Mouse (Mus musculus) olfactory bulb, adult 2 months (tissue): ENCODE measurements around the gene Erc2. TPM values are rescaled to one million over a fixed set of nuclear protein-coding genes. Genes with fewer than 3 reads are reported as not detected.

Source experiments
- H3K27ac ChIP-seq: fragments of 200-500 bp; 2 replicates; pipeline ENCODE4 v1.5.1; 2012; ENCODE audit warnings: low read depth, low read length; ENCODE audit not compliant: insufficient read depth
- H3K4me1 ChIP-seq: fragments of 200-500 bp; 2 replicates; pipeline ENCODE4 v1.6.1; 2012; ENCODE audit warnings: low read length; ENCODE audit not compliant: control insufficient read depth, insufficient read depth
- H3K4me3 ChIP-seq: fragments of 200-500 bp; 2 replicates; pipeline ENCODE4 v1.5.1; 2012; ENCODE audit warnings: mild to moderate bottlenecking, low read depth, low read length, moderate library complexity; ENCODE audit not compliant: insufficient read depth
- CTCF ChIP-seq: fragments of 200-500 bp; IDR thresholded peaks from 2 replicates; pipeline ENCODE4 v1.5.1; 2012; ENCODE audit warnings: low read depth, mild to moderate bottlenecking, low read length, moderate library complexity; ENCODE audit not compliant: insufficient read depth
- POLR2A ChIP-seq: fragments of 200-500 bp; IDR thresholded peaks from 2 replicates; pipeline ENCODE4 v1.6.1; 2012; ENCODE audit warnings: mild to moderate bottlenecking, low read depth, low read length, moderate library complexity; ENCODE audit not compliant: insufficient read depth
- WGBS: fragments of 180-500 bp; shearing (Covaris S2); methylation state at CpG from one replicate; pipeline ENCODE4 v1.1.7; 2018; 5-methylcytosine and 5-hydroxymethylcytosine counted together
- polyA plus RNA-seq: library from polyadenylated mRNA; stranded (reverse); fragments of >200 nt; gene quantifications from 2 replicates; pipeline ENCODE4 v1.2.4, GENCODE M21; 2012; ENCODE audit warnings: low replicate concordance; ENCODE audit not compliant: missing spikeins, insufficient read depth, insufficient read length

Erc2 gene
- polyA plus RNA-seq, 1 experiment: not detected

- Histone ChIP-seq H3K27ac (no peak overlapping the region), H3K4me1 (no peaks in the 10 kb centered on the region), H3K4me3 (no peak overlapping the region)
- 63% methylated on average over 3 of the region's 3 CpGs for WGBS
- TF ChIP-seq POLR2A: no peak
These were observed 852.8 kb downstream of the Erc2 start for GRCm38 (mm10) chr14:28475012-28475411.

DNA sequence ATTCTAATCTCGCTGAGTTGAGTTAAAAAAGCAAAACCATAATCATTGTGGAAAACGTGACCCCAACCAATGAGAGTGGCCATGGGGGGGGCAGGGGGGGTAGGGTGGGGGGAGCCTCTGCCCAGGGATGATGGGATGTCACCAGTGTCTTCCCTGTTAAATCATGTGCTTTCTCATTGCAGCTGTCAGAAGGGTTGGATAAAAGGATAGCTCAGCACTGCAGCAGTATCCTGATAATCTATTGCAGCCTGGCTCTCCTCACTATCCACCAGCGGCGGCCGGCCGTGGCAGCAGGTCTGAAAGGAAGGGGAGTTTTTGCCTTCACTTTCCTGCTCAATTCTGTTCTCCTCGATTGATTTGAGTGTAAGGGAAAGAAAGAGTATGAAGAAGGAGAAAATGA is 853.2 kb downstream of the Erc2 start:
- TF ChIP-seq CTCF: no peak
- 41% methylated on average over 7 of the region's 7 CpGs for WGBS
- no peaks in the 10 kb centered on the region for H3K4me1 ChIP-seq
- H3K4me3 ChIP-seq: no peak overlapping the region
- H3K27ac ChIP-seq: no peak overlapping the region

DNA sequence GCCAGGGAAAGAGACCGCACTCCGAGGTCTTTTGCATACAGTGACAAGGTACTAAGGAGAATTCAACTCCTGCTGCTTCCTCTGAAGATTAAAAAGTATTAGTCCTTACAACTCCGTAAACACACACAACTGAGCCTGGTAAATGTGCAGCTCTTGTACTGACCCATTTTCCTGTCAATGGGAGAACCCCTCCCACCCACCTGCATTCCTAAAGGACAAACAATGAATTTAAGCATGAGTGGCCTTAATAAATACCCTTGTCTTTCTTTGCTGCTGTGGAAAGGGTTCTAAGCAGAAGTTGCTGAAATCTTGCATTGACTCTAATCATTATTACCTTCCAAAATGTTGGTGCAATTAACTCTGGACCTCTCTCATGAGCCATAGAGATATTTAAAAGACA is 854.5 kb downstream of the Erc2 start:
- no peak overlapping the region for H3K4me3 ChIP-seq
- WGBS: 53% methylated on average over 3 of the region's 3 CpGs
- H3K27ac ChIP-seq: no peak overlapping the region
- no peaks in the 10 kb centered on the region for H3K4me1 ChIP-seq
- TF ChIP-seq CTCF (no peak), POLR2A (no peak)

- TF ChIP-seq CTCF (no peak), POLR2A (no peak)
- Histone ChIP-seq H3K27ac (no peak overlapping the region), H3K4me3 (no peak overlapping the region), H3K4me1 (peaks cover 7% of the 10 kb centered on the region)
- 97% methylated on average over 1 of the region's 1 CpGs for WGBS
These were observed 858.6 kb downstream of the Erc2 start for GRCm38 (mm10) chr14:28480866-28481265.

GRCm38 (mm10) chr14:28493806-28494205 is 871.6 kb downstream of the Erc2 start:
- Histone ChIP-seq H3K4me1 (peaks cover 2% of the 10 kb centered on the region; the same call in 1 of the 2 replicates), H3K27ac (no peak overlapping the region), H3K4me3 (no peak overlapping the region)
- TF ChIP-seq CTCF (no peak), POLR2A (no peak)
- 95% methylated on average over 4 of the region's 4 CpGs for WGBS

DNA sequence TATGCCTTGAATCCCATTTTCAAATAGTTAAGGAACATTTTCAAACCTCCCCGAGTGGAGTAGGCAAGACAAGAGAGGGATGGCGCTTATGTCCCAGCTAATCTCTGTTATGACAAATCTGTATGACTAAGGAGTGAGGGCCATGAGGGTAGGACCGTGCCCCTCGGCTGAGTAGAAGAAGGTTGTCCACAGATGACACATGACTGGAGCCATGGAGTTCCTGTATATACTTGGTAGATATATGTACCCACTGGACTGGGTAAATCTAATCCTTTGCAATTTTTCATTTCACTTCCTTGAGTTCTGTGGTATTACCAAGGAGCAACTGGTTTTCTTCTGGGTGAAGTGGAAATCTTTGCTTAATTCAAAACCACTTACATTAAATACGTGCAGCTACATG is 872.0 kb downstream of the Erc2 start:
- 96% methylated on average over 5 of the region's 5 CpGs for WGBS
- TF ChIP-seq POLR2A: no peak
- no peak for TF ChIP-seq CTCF
- no peak overlapping the region for H3K27ac ChIP-seq
- peaks cover 2% of the 10 kb centered on the region; the same call in 1 of the 2 replicates for H3K4me1 ChIP-seq
- H3K4me3 ChIP-seq: no peak overlapping the region

- no peak overlapping the region for H3K27ac ChIP-seq
- H3K4me1 ChIP-seq: peaks cover 5% of the 10 kb centered on the region
- no peak for TF ChIP-seq CTCF
- TF ChIP-seq POLR2A: no peak
- WGBS: 90% methylated on average over 12 of the region's 12 CpGs
- no peak overlapping the region for H3K4me3 ChIP-seq
These were observed 879.1 kb downstream of the Erc2 start for GRCm38 (mm10) chr14:28501216-28501878.

DNA sequence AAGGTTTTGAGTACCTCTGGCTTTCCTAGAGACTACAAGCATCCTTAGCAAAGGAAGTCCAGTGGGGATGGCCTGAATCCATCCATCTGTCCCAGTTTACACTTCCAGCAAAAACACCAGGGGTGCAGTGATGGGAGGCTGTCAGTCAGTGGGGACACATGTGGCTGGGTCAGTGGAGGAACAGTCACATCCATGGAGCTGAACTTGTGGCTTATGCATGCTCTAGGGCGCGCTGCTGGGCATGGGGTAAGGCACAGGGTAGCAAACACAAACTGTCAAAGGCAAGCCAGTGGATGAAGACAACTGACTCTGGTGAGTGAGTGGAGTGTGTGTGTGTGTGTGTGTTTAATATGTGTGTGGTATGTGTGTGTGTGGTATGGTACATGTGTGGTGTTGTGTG is 881.0 kb downstream of the Erc2 start:
- WGBS: 91% methylated on average over 2 of the region's 2 CpGs
- no peak overlapping the region for H3K27ac ChIP-seq
- peaks cover 5% of the 10 kb centered on the region for H3K4me1 ChIP-seq
- no peak for TF ChIP-seq POLR2A
- no peak for TF ChIP-seq CTCF
- H3K4me3 ChIP-seq: no peak overlapping the region

DNA sequence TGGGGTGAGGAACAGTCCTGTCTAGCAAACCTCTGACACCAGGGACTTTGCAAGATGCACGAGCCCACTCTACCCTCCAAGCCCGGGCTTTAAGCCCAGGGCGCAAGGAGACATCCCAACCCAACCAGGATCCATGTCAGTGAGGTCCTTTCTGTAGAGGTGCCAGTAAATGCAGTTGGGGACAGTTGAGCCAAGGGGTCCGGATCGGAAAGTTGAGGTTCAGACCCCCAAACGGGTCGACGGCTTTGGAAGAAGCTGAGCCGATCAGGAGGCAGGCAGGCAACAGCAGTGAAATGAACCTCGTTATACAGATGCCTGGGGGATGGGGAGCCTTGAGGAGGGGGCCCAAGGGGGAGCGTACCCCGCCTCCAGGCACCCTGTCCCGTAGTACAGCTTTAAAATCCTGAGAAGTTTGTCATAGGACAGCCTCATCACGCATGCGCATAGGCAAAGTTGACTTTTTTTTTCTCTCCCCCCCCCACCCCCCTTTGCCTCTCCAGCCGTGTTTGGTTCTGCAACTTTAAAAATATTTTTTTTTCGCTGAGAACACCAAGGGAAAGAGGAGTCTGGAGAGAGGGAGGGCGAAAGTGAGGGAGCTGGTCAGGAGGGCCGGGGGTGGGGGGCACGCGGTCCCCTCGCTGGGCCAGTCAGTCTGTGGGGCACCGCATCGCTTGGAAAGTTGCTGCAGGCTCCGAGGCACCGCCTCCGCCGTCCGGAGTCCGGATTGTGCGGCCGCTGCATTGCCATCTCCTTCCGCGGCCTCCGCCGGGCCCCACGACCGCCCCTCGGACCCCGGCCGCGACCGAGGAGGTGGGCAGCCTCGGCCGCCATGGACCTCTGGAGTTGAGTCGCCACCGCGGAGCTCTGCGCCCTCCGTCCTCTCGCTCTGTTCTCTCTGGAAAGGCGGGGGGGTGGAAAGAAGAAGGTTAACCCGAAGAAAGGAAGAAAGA is 882.1 kb downstream of the Erc2 start, which contains the start of gene Wnt5a:
TSS of gene Wnt5a (plus strand) at position 650 of the 950 bp plus-strand sequence.
- WGBS: 3% methylated on average over 53 of the region's 53 CpGs

More for the DNA sequence above, 882.1 kb downstream of the Erc2 start, which contains the start of gene Wnt5a:
- H3K27ac ChIP-seq: peak within 1 kb of the TSS; percentile 60
- no peak for TF ChIP-seq POLR2A
- no peak for TF ChIP-seq CTCF
- H3K4me3 ChIP-seq: peak within 1 kb of the TSS; percentile 53
- H3K4me1 ChIP-seq: peaks cover 8% of the 10 kb centered on the region
